22 mouse cellular contexts compared by ENCODE assay signal in the genomic region with DNA sequence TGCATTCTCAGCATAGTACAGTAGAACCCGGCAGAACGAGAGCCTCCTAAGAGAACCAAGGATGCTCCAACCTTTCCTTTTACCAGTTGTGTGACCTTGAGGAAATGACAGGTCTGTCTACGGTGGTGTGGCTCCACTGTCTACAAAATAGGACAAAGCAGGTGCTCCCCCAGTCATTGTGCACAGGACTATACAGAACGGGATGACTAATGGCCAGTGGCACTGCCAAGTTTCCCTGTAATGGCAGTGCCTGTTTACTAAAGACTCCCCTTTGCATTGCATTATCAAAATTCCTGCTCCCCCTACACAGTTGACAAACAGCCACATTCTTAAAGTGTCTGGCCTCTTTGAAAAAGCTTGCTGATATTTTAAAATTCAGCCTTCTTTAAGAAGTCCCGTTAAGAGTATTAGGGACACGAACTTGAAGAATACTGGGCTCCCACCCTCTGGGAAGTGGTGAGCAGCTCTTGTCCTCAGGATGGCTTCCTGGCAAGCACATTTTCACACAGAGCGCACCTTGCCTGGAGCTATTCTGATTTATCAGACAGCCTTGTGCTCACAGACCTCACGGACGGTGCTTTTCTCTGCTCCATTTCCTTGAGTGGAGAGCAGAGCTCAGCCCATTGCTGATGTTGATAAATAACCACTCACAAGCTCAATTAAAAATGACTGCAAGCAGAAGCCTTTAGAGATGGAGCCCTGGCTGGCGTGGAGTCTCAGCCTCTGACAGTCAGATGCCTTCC.
DNase-seq lines count a peak whose midpoint lies in the region; ATAC-seq lines count a peak whose summit lies in the region.
"Had no signal": no experiment of that assay in that cellular context is flagged by ENCODE, and none has a peak within 500 bp of the region (broad histone marks: within the 10 kb centered on the region; RNA-seq: fewer than 3 reads in every experiment).

No protein-coding gene starts in this region.

- H3K27me3 ChIP-seq in hindbrain, embryonic 11.5 days (ENCODE audit: control insufficient read depth, insufficient read depth, low read length): no peaks in the 10 kb centered on the region
- no peaks in the 10 kb centered on the region for H3K27me3 ChIP-seq in hindbrain, embryonic 10.5 days (ENCODE audit: insufficient read depth, poor library complexity, severe bottlenecking)
- no peaks in the 10 kb centered on the region for H3K27me3 ChIP-seq in hindbrain, embryonic 12.5 days
- no peaks in the 10 kb centered on the region for H3K27me3 ChIP-seq in midbrain, embryonic 16.5 days (ENCODE audit: control insufficient read depth, insufficient read depth, low read depth, low read length)
- H3K27me3 ChIP-seq: embryonic facial prominence, embryonic 15.5 days; liver, embryonic 15.5 days; Patski had no signal

- H3K27ac ChIP-seq in hindbrain, embryonic 11.5 days (ENCODE audit: low read depth, low read length): peak overlapping the region; percentile 17; the same call in 1 of the 2 replicates
- H3K27ac ChIP-seq in hindbrain, embryonic 10.5 days: no peak overlapping the region
- H3K27ac ChIP-seq in hindbrain, embryonic 12.5 days: peak overlapping the region; percentile 64
- peak overlapping the region; percentile 63 for H3K27ac ChIP-seq in midbrain, embryonic 16.5 days (ENCODE audit: low read length)
- H3K27ac ChIP-seq: embryonic facial prominence, embryonic 15.5 days; layer of hippocampus, adult 2 months; liver, embryonic 15.5 days had no signal

- peak; percentile 38 to 50 for DNase-seq in adrenal gland, adult (ENCODE audit: inconsistent age in 2 of 2, low spot score in 1 of 2)
- DNase-seq in adrenal gland, postnatal 4 days (ENCODE audit: low spot score in 2 of 2): no peak
- DNase-seq in hindbrain, embryonic 11.5 days (ENCODE audit: low spot score): no peak
- no peak for DNase-seq in hindbrain, embryonic 10.5 days (ENCODE audit: low spot score)
- DNase-seq in kidney, adult 18-20 months: no peak
- DNase-seq in T-cell, adult 2 months (ENCODE audit: low spot score): no peak
- DNase-seq: cerebellum, adult 18-20 months; cerebellum, postnatal 36 days; gastrocnemius, postnatal 36 days; kidney, adult 11 months; kidney, postnatal 10 days; layer of hippocampus, postnatal 36 days; right cerebral cortex, postnatal 14 days; spleen, adult 18-20 months; thymus, postnatal 25 days had no signal

- 78% methylated on average over 10 of the region's 10 CpGs for WGBS in hindbrain, embryonic 11.5 days
- WGBS in hindbrain, embryonic 10.5 days: 88% methylated on average over 10 of the region's 10 CpGs
- WGBS in hindbrain, embryonic 12.5 days: 64% methylated on average over 10 of the region's 10 CpGs
- WGBS in midbrain, embryonic 16.5 days: 71% methylated on average over 10 of the region's 10 CpGs

- no peak overlapping the region for H3K9ac ChIP-seq in hindbrain, embryonic 11.5 days (ENCODE audit: low read depth, low read length)
- no peak overlapping the region for H3K9ac ChIP-seq in hindbrain, embryonic 12.5 days
- no peak overlapping the region for H3K9ac ChIP-seq in midbrain, embryonic 16.5 days (ENCODE audit: low read depth, low read length)
- H3K9ac ChIP-seq: embryonic facial prominence, embryonic 15.5 days; liver, embryonic 15.5 days had no signal

- no peaks in the 10 kb centered on the region for H3K9me3 ChIP-seq in hindbrain, embryonic 11.5 days (ENCODE audit: control insufficient read depth, low read length)
- H3K9me3 ChIP-seq in hindbrain, embryonic 10.5 days: no peaks in the 10 kb centered on the region
- no peaks in the 10 kb centered on the region for H3K9me3 ChIP-seq in hindbrain, embryonic 12.5 days (replicated peaks)
- H3K9me3 ChIP-seq in midbrain, embryonic 16.5 days (replicated peaks; ENCODE audit: control insufficient read depth, low read length, poor library complexity, severe bottlenecking): no peaks in the 10 kb centered on the region
- H3K9me3 ChIP-seq: embryonic facial prominence, embryonic 15.5 days; liver, embryonic 15.5 days had no signal

- no peaks in the 10 kb centered on the region for H3K4me1 ChIP-seq in hindbrain, embryonic 11.5 days (replicated peaks; ENCODE audit: control insufficient read depth, insufficient read depth, low read length)
- peaks cover 6% of the 10 kb centered on the region for H3K4me1 ChIP-seq in hindbrain, embryonic 10.5 days (replicated peaks)
- peaks cover 8% of the 10 kb centered on the region; the same call in 1 of the 2 replicates for H3K4me1 ChIP-seq in hindbrain, embryonic 12.5 days
- peaks cover 7% of the 10 kb centered on the region; the same call in 1 of the 2 replicates for H3K4me1 ChIP-seq in midbrain, embryonic 16.5 days (ENCODE audit: control insufficient read depth, insufficient read depth, low read length)
- H3K4me1 ChIP-seq: embryonic facial prominence, embryonic 15.5 days; liver, embryonic 15.5 days had no signal

- H3K4me2 ChIP-seq in hindbrain, embryonic 11.5 days (replicated peaks; ENCODE audit: low read depth, low read length): no peak overlapping the region
- H3K4me2 ChIP-seq in hindbrain, embryonic 12.5 days (replicated peaks): no peak overlapping the region
- H3K4me2 ChIP-seq in midbrain, embryonic 16.5 days (ENCODE audit: low read length): no peak overlapping the region
- H3K4me2 ChIP-seq: embryonic facial prominence, embryonic 15.5 days; liver, embryonic 15.5 days had no signal

- no peak overlapping the region for H3K4me3 ChIP-seq in hindbrain, embryonic 11.5 days (ENCODE audit: low read depth, low read length)
- H3K4me3 ChIP-seq in hindbrain, embryonic 10.5 days: no peak overlapping the region
- H3K4me3 ChIP-seq in hindbrain, embryonic 12.5 days: no peak overlapping the region
- H3K4me3 ChIP-seq in midbrain, embryonic 16.5 days (ENCODE audit: low read depth, low read length): no peak overlapping the region
- H3K4me3 ChIP-seq: embryonic facial prominence, embryonic 15.5 days; layer of hippocampus, adult 2 months; liver, embryonic 15.5 days had no signal

- H3K36me3 ChIP-seq in hindbrain, embryonic 11.5 days (ENCODE audit: control insufficient read depth, insufficient read depth, low read length): no peaks in the 10 kb centered on the region
- no peaks in the 10 kb centered on the region for H3K36me3 ChIP-seq in hindbrain, embryonic 10.5 days
- no peaks in the 10 kb centered on the region for H3K36me3 ChIP-seq in hindbrain, embryonic 12.5 days
- no peaks in the 10 kb centered on the region for H3K36me3 ChIP-seq in midbrain, embryonic 16.5 days (ENCODE audit: control insufficient read depth, insufficient read depth, low read length)
- H3K36me3 ChIP-seq: embryonic facial prominence, embryonic 15.5 days; liver, embryonic 15.5 days had no signal

- ATAC-seq in hindbrain, embryonic 11.5 days (ENCODE audit: low FRiP score): no peak
- ATAC-seq in hindbrain, embryonic 12.5 days (ENCODE audit: low FRiP score): no peak; the same call in 1 of the 2 replicates
- no peak for ATAC-seq in midbrain, embryonic 16.5 days
- ATAC-seq: activated CD4-positive, CD25-positive, alpha-beta regulatory T cell, adult 4 months; Patski had no signal

Comparison
In these comparisons a context has a peak if more than half of its experiments do, and no peak if none do; other contexts are left out.
1. DNase-seq: peak in adrenal gland, adult (2 of 2); none in adrenal gland, postnatal 4 days (0 of 2), hindbrain, embryonic 11.5 days (single experiment), hindbrain, embryonic 10.5 days (single experiment), kidney, adult 18-20 months (single experiment) and T-cell, adult 2 months (single experiment).